Mouse (Mus musculus) pancreas, adult 10 weeks (tissue): ENCODE data around the gene Mcee. TPM values are rescaled to one million over a fixed set of nuclear protein-coding genes. Genes with fewer than 3 reads are reported as not detected.

Experiments used
- polyA plus RNA-seq: library from polyadenylated mRNA; stranded (reverse); fragments of 350-450 nt; fragmentation: Illumina TruSeq; extraction: RNeasy Lipid Tissue Mini Kit (QIAGEN cat#74804); gene quantifications from one replicate; pipeline ENCODE4 v1.2.3, GENCODE M21; 2015; ENCODE audit warnings: low read depth, low replicate concordance; ENCODE audit not compliant: insufficient read depth

Mcee gene
- polyA plus RNA-seq, result 23.8 TPM

GRCm38 (mm10) chr7:64392122-64392818, at the start of gene Mcee, which contains the start of gene Mphosph10:
Mcee (plus strand) TSS chr7:64392607.
Mphosph10 (minus strand) TSS chr7:64392268.

DNA sequence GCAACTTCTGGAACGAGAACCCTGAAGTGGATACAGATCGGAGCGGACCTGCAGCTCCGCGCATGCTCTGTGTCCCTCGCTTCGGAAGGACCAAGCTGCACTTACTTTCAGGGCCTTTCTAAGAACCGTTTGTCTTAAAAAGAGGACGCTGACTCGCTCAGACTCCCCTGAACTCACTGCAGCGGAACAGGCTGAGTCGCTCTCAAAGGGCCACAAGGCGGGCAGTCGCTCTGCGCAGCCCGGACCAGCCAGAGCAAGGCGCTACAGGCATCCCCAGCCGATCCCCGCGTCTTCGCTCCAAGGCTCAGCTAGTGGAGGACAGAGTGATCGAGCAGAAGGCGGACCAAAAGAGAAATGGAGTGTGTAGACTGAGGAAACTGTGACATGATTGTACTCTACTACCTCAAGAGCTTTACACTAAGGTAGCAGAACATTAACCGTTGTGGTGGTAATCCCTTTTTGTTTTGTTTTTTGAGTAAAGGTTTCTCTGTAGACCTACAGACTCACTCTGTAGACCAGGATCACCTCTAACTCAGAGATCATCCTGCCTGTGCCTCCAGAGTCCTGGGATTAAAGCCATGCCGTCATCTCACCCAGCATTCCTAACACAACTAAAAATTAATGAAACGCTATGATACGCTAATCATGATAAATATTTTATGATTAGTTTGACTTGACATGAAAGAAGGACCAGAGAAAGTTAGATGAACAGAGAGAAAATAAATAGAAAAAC, 18.4 kb upstream of the Mcee start, which contains the start of gene Fan1:
Fan1 (minus strand) TSS at position 266 of the 733 bp plus-strand sequence.

Other genes with a start within 250 kb of the Mcee start
- gene Trpm1, start 238.8 kb upstream of the Mcee start, polyA plus RNA-seq, result not detected
- 6.1 TPM for gene Mtmr10, start 105.0 kb upstream of the Mcee start, polyA plus RNA-seq
- gene Fan1, start 18.5 kb upstream of the Mcee start, polyA plus RNA-seq, result 0.76 TPM
- 8.6 TPM for gene Mphosph10, start 339 bp upstream of the Mcee start, polyA plus RNA-seq
- not detected for gene Apba2, start 109.1 kb downstream of the Mcee start, polyA plus RNA-seq